Mouse (Mus musculus) megakaryocyte-erythroid progenitor cell, adult 5 weeks (primary cell): ENCODE results near the gene Esp16. TPM values are rescaled to one million over a fixed set of nuclear protein-coding genes. Genes with fewer than 3 reads are reported as not detected.

Experiments
- polyA plus RNA-seq: library from polyadenylated mRNA; stranded (reverse); fragments of >175 nt; gene quantifications from 2 replicates; pipeline ENCODE4 v1.2.3, GENCODE M21; 2012

Esp16 gene
- not detected in 2 replicates for polyA plus RNA-seq

DNA sequence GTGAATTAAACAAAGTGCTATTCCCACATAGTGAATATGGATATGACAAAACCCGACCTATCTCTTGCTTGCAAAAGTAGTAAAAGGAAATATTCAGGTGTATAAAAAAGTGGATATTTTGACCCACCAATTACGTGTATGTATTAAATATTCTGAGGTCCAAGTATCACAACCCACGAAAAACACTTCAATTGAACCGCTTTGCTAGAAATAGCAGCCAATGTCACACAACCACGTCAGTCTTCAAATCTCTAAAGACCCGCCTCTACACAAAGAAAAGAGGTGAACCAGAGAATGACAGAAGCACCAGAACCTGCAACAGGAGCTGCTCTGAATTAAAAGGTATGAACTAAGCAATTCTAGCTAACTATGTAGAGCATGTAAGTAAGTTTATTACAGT is at the start of gene Esp16:
TSS of gene Esp16 (plus strand) at position 301 of the 400 bp plus-strand sequence.

Other genes with a start within 250 kb of the Esp16 start
- gene Esp18, start 129.8 kb upstream of the Esp16 start, polyA plus RNA-seq = not detected in 2 replicates
- gene Esp15, start 104.8 kb downstream of the Esp16 start, polyA plus RNA-seq = not detected in 2 replicates